Mouse (Mus musculus) ovary, postnatal 14 days (tissue): ENCODE data around the gene Vmn1r85.

Experiments used
- DNase-seq: peaks from one replicate; pipeline ENCODE4 v3.0.0; 2022; ENCODE audit warnings: low spot score

The Vmn1r85 gene

DNA sequence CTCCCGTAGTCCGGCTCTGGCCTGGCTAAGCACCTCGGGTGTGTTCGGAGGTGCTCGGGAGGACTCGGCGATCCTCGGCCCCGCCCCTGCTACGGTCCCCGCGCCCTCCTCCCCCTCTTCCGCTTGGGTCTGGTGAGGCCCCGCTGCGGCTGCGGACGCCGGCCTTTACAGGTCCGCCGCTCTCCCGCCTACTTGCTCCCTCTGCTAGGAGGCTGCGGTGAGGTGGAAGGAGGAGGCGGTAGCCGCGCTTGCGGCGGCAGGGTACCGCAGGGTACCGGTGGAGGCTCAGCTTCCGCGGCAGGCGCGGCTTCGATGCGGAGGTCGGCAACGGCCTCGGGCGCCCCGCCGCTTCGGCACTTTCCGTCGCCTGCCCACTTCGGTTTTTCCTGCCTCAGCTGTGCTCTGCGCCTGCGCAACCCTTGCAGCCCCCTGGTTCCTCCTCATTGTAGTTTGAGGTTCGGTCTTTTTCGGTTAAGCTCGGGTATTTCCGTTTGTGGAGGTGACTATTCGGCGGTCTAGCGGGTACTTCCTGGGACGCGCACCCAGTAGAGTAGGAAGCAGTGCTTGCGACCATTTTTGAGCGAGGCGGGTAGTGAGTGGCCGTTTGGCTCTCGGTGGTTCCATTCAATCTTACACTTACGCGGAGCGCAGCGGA lies 56.9 kb downstream of the Vmn1r85 start, which contains the start of gene Ube2m:
Gene Ube2m (minus strand): TSS at position 375 of the 655 bp plus-strand sequence.
- DNase-seq, result peak; percentile 99

DNA sequence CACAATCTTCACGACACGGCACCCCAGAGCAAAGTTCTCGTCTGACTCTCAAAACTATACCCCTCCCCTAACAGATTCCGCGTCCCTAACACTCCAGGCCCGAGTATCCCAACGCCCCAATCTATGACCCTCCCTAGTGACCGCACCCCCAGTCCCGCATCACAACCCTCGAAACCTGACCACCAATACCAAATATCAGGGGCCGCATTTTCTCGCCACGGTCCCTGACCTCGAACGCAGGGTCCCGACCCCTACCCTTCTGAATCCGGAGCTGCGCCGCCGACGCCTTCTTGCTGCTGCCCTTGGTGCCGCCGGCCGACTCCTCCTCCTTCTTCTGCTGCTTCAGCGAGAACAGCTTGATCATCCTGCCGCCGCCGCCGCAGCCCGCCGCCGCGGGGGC lies 57.6 kb downstream of the Vmn1r85 start:
- DNase-seq, result no peak

DNA sequence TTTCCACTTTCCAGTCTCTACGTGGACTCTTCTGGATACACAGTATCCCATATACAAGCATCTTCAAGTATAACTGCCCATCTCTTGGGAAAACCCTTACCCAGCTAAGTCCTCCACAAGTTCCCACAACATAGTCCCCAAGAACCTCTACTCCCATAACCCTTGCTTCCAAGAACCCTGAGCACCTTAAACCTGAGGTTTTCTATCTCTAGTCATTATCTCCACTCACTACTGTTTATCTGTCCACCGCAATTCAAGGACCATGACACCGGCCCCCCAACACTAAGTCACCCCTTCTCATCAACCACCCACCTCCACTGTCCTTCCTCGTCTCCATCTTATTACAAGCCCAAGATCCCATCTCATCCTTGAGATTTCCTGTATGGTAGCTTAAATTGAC lies 58.2 kb downstream of the Vmn1r85 start:
- no peak for DNase-seq

DNA sequence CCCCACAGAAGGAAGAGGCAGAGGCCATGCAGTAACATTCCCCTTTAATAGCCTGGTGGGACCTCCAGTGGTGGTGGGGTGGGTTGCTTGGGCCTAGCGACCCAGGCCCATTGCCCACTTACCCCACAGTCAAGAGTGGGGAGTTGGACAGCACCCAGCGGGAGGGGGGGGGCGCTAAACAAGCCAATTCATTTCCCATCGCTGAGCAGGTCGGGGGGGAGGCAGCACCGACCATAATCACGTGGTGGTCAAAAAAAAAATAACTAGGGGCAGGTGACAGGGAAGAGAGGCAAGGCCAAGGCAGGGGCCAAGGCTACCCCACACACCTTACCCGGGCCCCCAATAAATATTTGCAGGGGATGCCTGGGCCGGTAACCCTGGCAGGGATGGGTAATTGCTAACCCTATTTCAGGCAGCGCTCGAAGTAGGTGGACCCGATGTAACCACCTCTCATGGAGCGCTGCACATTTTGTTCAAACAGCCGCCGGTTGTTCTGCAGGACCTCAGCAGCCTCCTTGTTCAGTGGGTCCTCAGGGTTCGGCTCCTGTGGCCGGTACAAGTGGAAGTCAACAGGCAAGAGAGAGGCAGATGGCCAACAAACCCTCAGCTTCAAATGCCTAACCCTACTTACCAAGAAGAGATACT lies 59.6 kb downstream of the Vmn1r85 start:
- no peak for DNase-seq

DNA sequence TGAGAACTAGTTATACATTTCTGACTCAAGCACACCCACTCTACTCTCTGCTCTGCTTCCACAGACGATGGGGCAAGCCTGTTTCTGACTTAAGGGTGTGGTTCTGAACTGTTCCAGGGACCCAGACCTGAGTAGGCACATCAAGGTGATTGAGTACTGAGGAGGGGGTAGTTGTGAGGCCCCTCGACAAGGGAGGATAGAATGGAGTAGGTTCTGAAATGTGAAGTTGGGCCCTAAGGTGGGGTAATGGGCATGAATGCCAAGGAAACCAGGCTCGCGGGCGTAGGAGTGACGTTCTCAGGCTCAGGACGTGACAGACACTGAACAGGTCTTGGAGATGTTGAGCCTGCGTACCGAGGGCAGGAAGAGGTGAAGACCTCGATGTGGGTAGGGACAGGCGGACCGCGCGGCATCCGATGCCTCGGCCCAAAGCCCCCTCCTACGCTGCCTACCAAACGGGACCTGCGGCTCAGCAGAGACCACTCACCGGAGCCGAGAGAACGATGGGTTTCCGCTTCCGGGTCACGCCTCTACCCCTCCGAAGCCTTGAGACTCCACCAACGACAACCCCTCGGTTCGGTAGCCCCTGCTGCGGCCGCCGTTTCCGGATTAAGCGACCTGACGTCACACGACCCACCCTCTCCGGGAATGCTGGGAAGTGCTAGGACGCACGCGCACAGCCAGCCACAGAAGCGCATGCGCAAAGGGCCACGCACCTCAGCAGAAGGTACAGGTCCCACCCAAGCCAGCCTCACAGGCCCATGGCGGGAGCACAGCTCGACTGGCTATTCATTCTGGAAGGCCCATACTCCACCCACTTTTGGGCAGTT lies 60.6 kb downstream of the Vmn1r85 start, which contains the start of gene Chmp2a:
Gene Chmp2a (minus strand): TSS at position 660 of the 830 bp plus-strand sequence.
- peak; percentile 94 for DNase-seq

DNA sequence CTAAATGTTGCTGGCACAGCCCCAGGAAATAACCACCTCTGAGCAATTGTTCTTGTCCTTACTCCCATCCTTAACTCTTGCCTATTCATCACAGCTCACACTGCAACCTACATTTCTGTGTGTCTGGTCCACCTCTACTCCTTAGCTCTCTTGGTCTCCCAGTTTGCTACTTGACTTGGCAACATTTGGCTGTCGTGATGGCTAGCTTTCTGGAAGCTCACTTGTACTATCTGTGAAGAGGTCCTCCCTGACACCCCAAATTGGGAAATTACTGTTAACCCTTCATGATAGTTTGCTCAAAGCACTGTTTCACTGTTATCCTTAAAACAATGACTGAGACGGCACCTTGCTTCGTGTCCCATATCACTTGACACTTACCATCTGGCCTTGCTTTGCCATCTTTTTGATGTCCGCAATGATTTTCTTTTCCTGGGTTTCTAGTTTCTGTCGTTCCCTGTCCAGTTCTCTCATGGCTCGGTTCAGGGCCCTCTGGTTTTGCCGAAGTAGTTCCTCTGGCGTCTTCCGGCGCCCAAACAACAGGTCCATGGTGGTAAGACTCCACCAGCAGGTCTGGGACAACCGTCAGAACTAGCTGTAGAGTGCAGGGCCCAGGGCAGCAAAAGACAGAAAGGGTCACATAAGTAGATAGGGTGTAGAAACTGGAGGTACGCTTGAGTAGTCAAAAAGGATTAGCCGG lies 61.4 kb downstream of the Vmn1r85 start:
- DNase-seq, result no peak
